Mouse (Mus musculus) intestine, embryonic 14.5 days (tissue): ENCODE measurements around the gene Fn1. TPM values are rescaled to one million over a fixed set of nuclear protein-coding genes. Genes with fewer than 3 reads are reported as not detected.

Experiments used
- ATAC-seq: fragments of 200-750 bp; cut with Nextera tagmentation; replicated peaks from 2 replicates; pipeline ENCODE4 v1.8.0; 2017; ENCODE audit warnings: low read depth, moderate number of reproducible peaks, moderate TSS enrichment, moderate library complexity; ENCODE audit not compliant: low FRiP score, low TSS enrichment
- DNase-seq: peaks from one replicate; pipeline ENCODE4 v3.0.0-alpha.2; 2018; ENCODE audit warnings: low spot score
- H3K27ac ChIP-seq: fragments of 300-500 bp; sonication (generic); 2 replicates; pipeline ENCODE4 v1.5.1; 2014; ENCODE audit warnings: low read depth, mild to moderate bottlenecking, control low read depth
- H3K27me3 ChIP-seq: fragments of 300-500 bp; sonication (generic); replicated peaks from 2 replicates; pipeline ENCODE4 v1.6.1; 2014; ENCODE audit warnings: low read length, control low read depth; ENCODE audit not compliant: control insufficient read depth, insufficient read depth
- H3K36me3 ChIP-seq: fragments of 300-500 bp; sonication (generic); 2 replicates; pipeline ENCODE4 v1.6.1; 2014; ENCODE audit warnings: low read length, control low read depth; ENCODE audit not compliant: control insufficient read depth, insufficient read depth
- H3K4me1 ChIP-seq: fragments of 300-500 bp; sonication (generic); replicated peaks from 2 replicates; pipeline ENCODE4 v1.6.1; 2014; ENCODE audit warnings: low read length, control low read depth, mixed read lengths; ENCODE audit not compliant: control insufficient read depth, insufficient read depth
- H3K4me2 ChIP-seq: fragments of 300-500 bp; sonication (generic); 2 replicates; pipeline ENCODE4 v1.6.1; 2014; ENCODE audit warnings: low read length
- H3K4me3 ChIP-seq: fragments of 300-500 bp; sonication (generic); 2 replicates; pipeline ENCODE4 v1.5.1; 2014; ENCODE audit warnings: low read depth, low read length, control low read depth, mixed read lengths
- H3K9ac ChIP-seq: fragments of 300-500 bp; sonication (generic); 2 replicates; pipeline ENCODE4 v1.6.1; 2014; ENCODE audit warnings: mild to moderate bottlenecking, low read length
- H3K9me3 ChIP-seq: fragments of 300-500 bp; sonication (generic); 2 replicates; pipeline ENCODE4 v1.6.1; 2016; ENCODE audit warnings: low read length, control low read depth; ENCODE audit not compliant: control insufficient read depth
- WGBS: fragments of 180-500 bp; shearing (Covaris S2); extraction: QIAGEN DNeasy Blood & Tissue Kit; methylation state at CpG from one replicate; pipeline ENCODE4 v1.1.7; 2014; 5-methylcytosine and 5-hydroxymethylcytosine counted together
- polyA plus RNA-seq: library from polyadenylated mRNA; unstranded; fragments of >200 nt; fragmentation: Nextera tagmentation; extraction: Ambion mirVana; gene quantifications from 2 replicates; pipeline ENCODE4 v1.2.1, GENCODE M21; 2014

The Fn1 gene
- polyA plus RNA-seq, 1 experiment from 2014 or later: 115 TPM

DNA sequence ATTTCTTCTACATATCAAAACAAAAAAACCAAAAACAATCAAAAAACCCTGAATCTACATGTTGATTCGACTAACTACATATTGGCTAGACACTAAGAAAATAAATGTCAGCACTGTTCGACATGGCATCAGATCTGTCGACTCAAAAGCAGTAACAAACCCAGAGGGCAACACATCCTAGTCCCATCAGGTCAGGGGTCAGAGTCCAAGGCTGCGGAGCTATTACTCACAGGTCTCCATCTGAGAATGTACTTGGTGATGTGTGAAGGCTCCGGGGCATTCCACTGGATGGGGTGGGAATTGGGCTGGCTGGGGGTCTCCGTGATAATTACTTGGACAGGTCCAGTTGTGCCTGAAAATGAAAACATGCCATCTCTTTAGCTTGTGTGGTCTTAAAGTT, 21.2 kb downstream of the Fn1 start:
- H3K9ac ChIP-seq: no peak overlapping the region
- WGBS: 85% methylated on average over 6 of the region's 6 CpGs
- no peaks in the 10 kb centered on the region for H3K4me1 ChIP-seq
- H3K4me2 ChIP-seq: no peak overlapping the region
- H3K9me3 ChIP-seq: 0 out of 2 replicates have a peak, but pooled peaks cover 3% of the 10 kb centered on the region
- ATAC-seq: no peak
- H3K27ac ChIP-seq: no peak overlapping the region
- no peak overlapping the region for H3K4me3 ChIP-seq
- no peaks in the 10 kb centered on the region for H3K27me3 ChIP-seq
- peaks cover 81% of the 10 kb centered on the region for H3K36me3 ChIP-seq
- DNase-seq: no peak

- DNase-seq (no peak), ATAC-seq (no peak)
- Histone ChIP-seq H3K36me3 (peaks cover 78% of the 10 kb centered on the region), H3K27me3 (no peaks in the 10 kb centered on the region), H3K4me2 (no peak overlapping the region), H3K4me1 (no peaks in the 10 kb centered on the region), H3K9me3 (no peaks in the 10 kb centered on the region), H3K4me3 (no peak overlapping the region), H3K27ac (no peak overlapping the region), H3K9ac (no peak overlapping the region)
- 47% methylated on average over 8 of the region's 8 CpGs for WGBS
These were observed 22.8 kb downstream of the Fn1 start for GRCm38 (mm10) chr1:71630243-71630642.

- Histone ChIP-seq H3K27ac (no peak overlapping the region), H3K27me3 (no peaks in the 10 kb centered on the region), H3K36me3 (peaks cover 96% of the 10 kb centered on the region), H3K4me2 (no peak overlapping the region), H3K9me3 (no peaks in the 10 kb centered on the region), H3K4me3 (no peak overlapping the region), H3K4me1 (no peaks in the 10 kb centered on the region), H3K9ac (no peak overlapping the region)
- no peak for DNase-seq
- 94% methylated on average over 6 of the region's 6 CpGs for WGBS
- ATAC-seq: no peak
These were observed 29.4 kb downstream of the Fn1 start for GRCm38 (mm10) chr1:71623625-71624024.

DNA sequence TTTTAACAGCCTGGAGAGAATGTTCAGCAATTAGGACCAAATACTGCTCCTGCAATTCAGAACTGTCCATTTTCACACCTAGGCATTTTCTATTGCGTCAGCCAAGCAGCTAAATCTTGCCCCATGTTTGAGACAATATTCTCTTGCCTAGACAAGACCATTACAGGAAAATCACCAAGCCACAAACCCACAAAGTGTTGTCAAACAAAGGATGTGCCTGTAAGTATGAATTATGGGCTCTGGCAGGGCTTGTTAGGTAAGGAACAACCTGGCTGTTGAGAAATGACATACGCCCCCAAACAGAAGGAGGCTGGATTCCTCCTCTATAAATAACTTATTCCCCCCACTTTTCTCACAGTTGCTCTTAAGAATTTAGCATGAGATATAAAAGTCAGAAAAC, 31.5 kb downstream of the Fn1 start:
- 91% methylated on average over 2 of the region's 2 CpGs for WGBS
- no peak overlapping the region for H3K9ac ChIP-seq
- ATAC-seq: no peak
- no peaks in the 10 kb centered on the region for H3K9me3 ChIP-seq
- no peak overlapping the region for H3K4me3 ChIP-seq
- no peak overlapping the region for H3K27ac ChIP-seq
- DNase-seq: no peak
- no peaks in the 10 kb centered on the region for H3K27me3 ChIP-seq
- no peaks in the 10 kb centered on the region for H3K4me1 ChIP-seq
- H3K36me3 ChIP-seq: peaks cover 96% of the 10 kb centered on the region
- no peak overlapping the region for H3K4me2 ChIP-seq

- no peak for DNase-seq
- H3K27me3 ChIP-seq: no peaks in the 10 kb centered on the region
- H3K27ac ChIP-seq: no peak overlapping the region
- H3K9me3 ChIP-seq: no peaks in the 10 kb centered on the region
- H3K4me1 ChIP-seq: no peaks in the 10 kb centered on the region
- no peak overlapping the region for H3K4me3 ChIP-seq
- H3K4me2 ChIP-seq: no peak overlapping the region
- 84% methylated on average over 8 of the region's 8 CpGs for WGBS
- no peak overlapping the region for H3K9ac ChIP-seq
- H3K36me3 ChIP-seq: peaks cover 100% of the 10 kb centered on the region
- ATAC-seq: no peak
These were observed 38.3 kb downstream of the Fn1 start for GRCm38 (mm10) chr1:71614545-71615246.

GRCm38 (mm10) chr1:71612256-71612655, 40.7 kb downstream of the Fn1 start:
- ATAC-seq (no peak), DNase-seq (no peak)
- no peaks in the 10 kb centered on the region for H3K4me1 ChIP-seq
- H3K9ac ChIP-seq: no peak overlapping the region
- H3K27ac ChIP-seq: no peak overlapping the region
- no peak overlapping the region for H3K4me3 ChIP-seq
- peaks cover 96% of the 10 kb centered on the region for H3K36me3 ChIP-seq
- H3K9me3 ChIP-seq: no peaks in the 10 kb centered on the region
- H3K4me2 ChIP-seq: no peak overlapping the region
- WGBS: 96% methylated on average over 21 of the region's 21 CpGs
- H3K27me3 ChIP-seq: no peaks in the 10 kb centered on the region

DNA sequence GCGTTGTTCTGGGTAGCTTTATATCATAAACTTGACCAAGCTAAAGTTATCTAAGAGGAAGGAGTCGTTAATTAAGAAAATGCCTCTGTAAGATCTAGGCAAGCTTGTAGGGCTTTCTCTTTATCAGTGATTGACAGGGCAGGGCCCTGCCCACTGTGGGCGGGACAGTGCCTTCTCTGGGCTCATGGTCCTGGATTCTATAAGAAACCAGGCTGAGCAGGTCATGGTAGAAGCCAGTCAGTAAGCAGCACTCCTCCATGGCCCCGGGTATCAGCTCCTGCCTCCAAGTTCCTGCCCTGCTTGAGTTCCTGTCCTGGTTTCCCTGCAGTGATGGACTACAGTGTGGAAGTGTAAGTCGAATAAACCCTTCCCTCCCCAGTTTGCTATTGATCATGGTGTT, 43.1 kb downstream of the Fn1 start:
- Histone ChIP-seq H3K4me1 (no peaks in the 10 kb centered on the region), H3K27me3 (no peaks in the 10 kb centered on the region), H3K36me3 (peaks cover 96% of the 10 kb centered on the region), H3K27ac (no peak overlapping the region), H3K4me3 (no peak overlapping the region), H3K9me3 (no peaks in the 10 kb centered on the region), H3K9ac (no peak overlapping the region), H3K4me2 (no peak overlapping the region)
- 90% methylated on average over 5 of the region's 5 CpGs for WGBS
- ATAC-seq (no peak), DNase-seq (no peak)

DNA sequence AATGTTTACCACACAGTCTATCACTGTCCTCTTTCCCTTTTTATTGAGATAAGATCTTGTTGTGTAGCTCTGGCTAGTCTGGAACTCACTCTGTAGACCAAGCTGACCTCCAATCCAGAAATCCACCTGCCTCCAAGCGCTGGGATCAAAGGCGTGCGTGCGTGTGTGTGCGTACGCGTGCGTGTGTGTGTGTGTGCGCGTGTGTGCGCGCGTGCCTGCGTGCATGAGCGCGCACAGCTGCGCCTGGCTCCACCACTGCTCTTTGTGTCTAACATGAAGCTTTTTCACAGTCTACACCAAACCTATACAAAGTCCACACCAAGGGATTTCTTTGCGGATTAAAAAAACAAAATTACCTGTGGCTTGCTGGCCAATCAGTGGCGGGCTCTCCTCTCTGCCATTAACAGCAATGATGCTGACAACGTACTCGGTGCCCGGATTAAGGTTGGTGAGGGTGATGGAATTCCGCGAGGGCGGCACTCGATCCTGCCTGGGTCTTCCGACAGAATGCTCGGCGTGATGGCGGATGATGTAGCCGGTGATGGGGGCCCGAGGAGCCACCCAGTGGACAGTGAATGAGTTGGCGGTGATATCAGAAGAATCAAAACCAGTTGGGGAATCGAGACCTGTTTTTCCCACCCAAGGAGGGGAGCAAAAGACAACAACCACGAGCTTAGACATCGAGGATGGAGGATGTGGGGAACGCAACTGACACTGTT, 43.8 kb downstream of the Fn1 start:
- Histone ChIP-seq H3K9me3 (no peaks in the 10 kb centered on the region), H3K36me3 (peaks cover 96% of the 10 kb centered on the region), H3K27me3 (no peaks in the 10 kb centered on the region), H3K4me2 (no peak overlapping the region), H3K4me1 (no peaks in the 10 kb centered on the region), H3K4me3 (no peak overlapping the region), H3K27ac (no peak overlapping the region), H3K9ac (no peak overlapping the region)
- WGBS: 96% methylated on average over 37 of the region's 37 CpGs
- DNase-seq (no peak), ATAC-seq (no peak)
